Comparison of ENCODE assay signal across 21 mouse cellular contexts in genomic region chr2:105123431-105123830, GRCm38 (mm10). TPM values are rescaled to one million over a fixed set of nuclear protein-coding genes. Genes with fewer than 3 reads are reported as not detected.
DNase-seq lines count a peak whose midpoint lies in the region; ATAC-seq and TF ChIP-seq lines count a peak whose summit lies in the region.
"Had no signal": no experiment of that assay in that cellular context is flagged by ENCODE, and none has a peak within 500 bp of the region (broad histone marks: within the 10 kb centered on the region; RNA-seq: fewer than 3 reads in every experiment).

No protein-coding gene starts in this region.

- peaks cover 97% of the 10 kb centered on the region for H3K27me3 ChIP-seq in heart, embryonic 10.5 days (ENCODE audit: insufficient read depth, poor library complexity, severe bottlenecking)
- H3K27me3 ChIP-seq in heart, postnatal 0 days (ENCODE audit: control insufficient read depth, insufficient read depth, low read length) = peaks cover 92% of the 10 kb centered on the region
- peaks cover 99% of the 10 kb centered on the region for H3K27me3 ChIP-seq in liver, embryonic 12.5 days (replicated peaks)
- H3K27me3 ChIP-seq in liver, embryonic 13.5 days = peaks cover 98% of the 10 kb centered on the region

- no peak for TF ChIP-seq EP300 in heart, postnatal 0 days (IDR thresholded peaks at IDR 0.05; ENCODE audit: low read depth)

- no peak for DNase-seq in heart, embryonic 10.5 days (ENCODE audit: low spot score)
- no peak for DNase-seq in heart, postnatal 25 days (ENCODE audit: low spot score)
- DNase-seq in heart, postnatal 0 days (ENCODE audit: low spot score) = no peak
- DNase-seq in heart, adult 18-20 months = no peak
- no peak for DNase-seq in liver
- DNase-seq in liver, embryonic 13.5 days = no peak
- no peak for DNase-seq in retina, embryonic 14.5 days (ENCODE audit: low spot score)
- DNase-seq: gastrocnemius, postnatal 36 days; layer of hippocampus, postnatal 36 days; lung, adult 18-20 months; thymus, adult 2 months had no signal

- 2% methylated on average over 8 of the region's 8 CpGs for WGBS in heart, embryonic 10.5 days
- WGBS in heart, postnatal 0 days = 11% methylated on average over 8 of the region's 8 CpGs
- 5% methylated on average over 8 of the region's 8 CpGs for WGBS in liver, embryonic 12.5 days (ENCODE audit: insufficient replicate concordance)
- WGBS in liver, embryonic 13.5 days (ENCODE audit: insufficient replicate concordance) = 3% methylated on average over 8 of the region's 8 CpGs

- H3K9ac ChIP-seq in heart, postnatal 0 days (replicated peaks; ENCODE audit: low read depth, low read length) = no peak overlapping the region
- no peak overlapping the region for H3K9ac ChIP-seq in liver, embryonic 12.5 days
- no peak overlapping the region for H3K9ac ChIP-seq in liver, embryonic 13.5 days
- H3K9ac ChIP-seq: limb, embryonic 13.5 days had no signal

- intact Hi-C loops in heart, postnatal 25 days (cut with DNase I) = loop anchor here (10.0 kb wide), 1 partner anchor 551 kb away; no protein-coding TSS in a partner anchor

- H3K36me3 ChIP-seq in heart, embryonic 10.5 days = no peaks in the 10 kb centered on the region
- no peaks in the 10 kb centered on the region for H3K36me3 ChIP-seq in heart, postnatal 0 days (replicated peaks; ENCODE audit: control insufficient read depth, insufficient read depth, low read length)
- H3K36me3 ChIP-seq in liver, embryonic 12.5 days = no peaks in the 10 kb centered on the region
- H3K36me3 ChIP-seq in liver, embryonic 13.5 days = no peaks in the 10 kb centered on the region
- H3K36me3 ChIP-seq: G1E; hindbrain, embryonic 10.5 days; limb, embryonic 13.5 days had no signal

- H3K4me2 ChIP-seq in heart, postnatal 0 days (ENCODE audit: low read depth, low read length) = peak overlapping the region; percentile 63
- 0 out of 2 replicates have a peak overlapping the region, but pooled peaks have one; percentile 8 for H3K4me2 ChIP-seq in liver, embryonic 12.5 days
- H3K4me2 ChIP-seq in liver, embryonic 13.5 days = peak overlapping the region; percentile 40; the same call in 1 of the 2 replicates

- no peak overlapping the region for H3K27ac ChIP-seq in heart, embryonic 10.5 days
- H3K27ac ChIP-seq in heart, postnatal 0 days (ENCODE audit: low read depth) = no peak overlapping the region
- H3K27ac ChIP-seq in liver, embryonic 12.5 days = no peak overlapping the region
- H3K27ac ChIP-seq in liver, embryonic 13.5 days = no peak overlapping the region
- H3K27ac ChIP-seq: hindbrain, embryonic 10.5 days; layer of hippocampus, adult 2 months; limb, embryonic 13.5 days had no signal

- TF ChIP-seq CTCF in heart, postnatal 0 days (IDR thresholded peaks at IDR 0.05; ENCODE audit: low read depth) = no peak

- ATAC-seq in heart, postnatal 0 days (ENCODE audit: insufficient read depth, low read depth) = no peak
- no peak for ATAC-seq in liver, embryonic 12.5 days
- ATAC-seq in liver, embryonic 13.5 days (ENCODE audit: low read depth) = no peak

- H3K4me3 ChIP-seq in heart, embryonic 10.5 days = peak overlapping the region; percentile 5
- H3K4me3 ChIP-seq in heart, postnatal 0 days (ENCODE audit: low read depth, low read length) = peak overlapping the region; percentile 37
- H3K4me3 ChIP-seq in liver, embryonic 12.5 days = no peak overlapping the region; the same call in 1 of the 2 replicates
- H3K4me3 ChIP-seq in liver, embryonic 13.5 days (replicated peaks) = no peak overlapping the region
- H3K4me3 ChIP-seq: layer of hippocampus, adult 2 months had no signal

- H3K9me3 ChIP-seq in heart, embryonic 10.5 days = no peaks in the 10 kb centered on the region
- H3K9me3 ChIP-seq in heart, postnatal 0 days (replicated peaks; ENCODE audit: control insufficient read depth, low read length) = no peaks in the 10 kb centered on the region
- no peaks in the 10 kb centered on the region for H3K9me3 ChIP-seq in liver, embryonic 12.5 days (replicated peaks)
- no peaks in the 10 kb centered on the region for H3K9me3 ChIP-seq in liver, embryonic 13.5 days (replicated peaks)
- H3K9me3 ChIP-seq: hindbrain, embryonic 10.5 days; limb, embryonic 13.5 days had no signal

- H3K4me1 ChIP-seq in heart, embryonic 10.5 days = peaks cover 31% of the 10 kb centered on the region
- H3K4me1 ChIP-seq in heart, postnatal 0 days (ENCODE audit: control insufficient read depth, insufficient read depth) = peaks cover 3% of the 10 kb centered on the region; the same call in 1 of the 2 replicates
- peaks cover 11% of the 10 kb centered on the region; the same call in 1 of the 2 replicates for H3K4me1 ChIP-seq in liver, embryonic 12.5 days
- H3K4me1 ChIP-seq in liver, embryonic 13.5 days (replicated peaks) = peaks cover 13% of the 10 kb centered on the region; the same call in 1 of the 2 replicates

RNA-seq across cellular contexts. Expression of gene Wt1, which starts 2.9 kb away (rescaled TPM):
- 36.5 and 41.9 TPM in 2 replicates for polyA plus RNA-seq in heart, embryonic 10.5 days (2016; fragmentation: Nextera tagmentation; extraction: Ambion mirVana)
- 1 to 10 TPM; 6.0 to 6.6 TPM for total RNA-seq in heart, postnatal 25 days (2021)
- total RNA-seq in heart, postnatal 0 days (2014; rRNA removed; ENCODE audit: low replicate concordance) = 7.3 and 24.8 TPM in 2 replicates
- 6.4 and 7.2 TPM in 2 replicates for polyA plus RNA-seq in heart, postnatal 0 days (2015; fragmentation: Nextera tagmentation; extraction: Ambion mirVana)
- total RNA-seq in heart, adult 18-20 months (2021) = 1 to 10 TPM; 4.1 to 6.8 TPM
- polyA plus RNA-seq in liver, embryonic 12.5 days (2016; fragmentation: Nextera tagmentation; extraction: Ambion mirVana) = 6.6 and 7.2 TPM in 2 replicates
- 1.9 and 2.2 TPM in 2 replicates for polyA plus RNA-seq in liver, embryonic 13.5 days (2015; fragmentation: Nextera tagmentation; extraction: Ambion mirVana)
- total RNA-seq: layer of hippocampus, adult 2 months; layer of hippocampus, postnatal 36 days had no signal
- polyA plus RNA-seq: G1E had no signal

RNA-seq across cellular contexts. Expression of gene Gm11060, which starts 31.6 kb away (rescaled TPM):
- polyA plus RNA-seq in heart, embryonic 10.5 days (2016; fragmentation: Nextera tagmentation; extraction: Ambion mirVana) = not detected in 2 replicates
- not detected for total RNA-seq in heart, postnatal 25 days (2021)
- not detected in 2 replicates for total RNA-seq in heart, postnatal 0 days (2014; rRNA removed; ENCODE audit: low replicate concordance)
- polyA plus RNA-seq in heart, postnatal 0 days (2015; fragmentation: Nextera tagmentation; extraction: Ambion mirVana) = not detected in 2 replicates
- not detected for total RNA-seq in heart, adult 18-20 months (2021)
- not detected in 2 replicates for polyA plus RNA-seq in liver, embryonic 12.5 days (2016; fragmentation: Nextera tagmentation; extraction: Ambion mirVana)
- polyA plus RNA-seq in liver, embryonic 13.5 days (2015; fragmentation: Nextera tagmentation; extraction: Ambion mirVana) = not detected in 2 replicates
- total RNA-seq: adrenal gland, postnatal 14 days; G1E; gastrocnemius, postnatal 36 days; layer of hippocampus, adult 2 months; layer of hippocampus, postnatal 36 days; left cerebral cortex, postnatal 14 days had no signal
- polyA plus RNA-seq: brain, embryonic 14.5 days; embryonic facial prominence, embryonic 14.5 days; forebrain, embryonic 16.5 days; G1E; hindbrain, embryonic 10.5 days; limb, embryonic 13.5 days; thymus, adult 2 months had no signal

Comparison
In these comparisons a context has a peak if more than half of its experiments do, and no peak if none do; other contexts are left out.
1. H3K4me3 ChIP-seq: peak in heart, embryonic 10.5 days (single experiment) and heart, postnatal 0 days (single experiment); none in liver, embryonic 12.5 days (single experiment) and liver, embryonic 13.5 days (single experiment).
2. H3K4me2 ChIP-seq: peak in every context shown above with its lines; median percentile 63 in heart, postnatal 0 days; 40 in liver, embryonic 13.5 days; 8 in liver, embryonic 12.5 days.